Mouse (Mus musculus) gastrocnemius, adult 2 months (tissue): Measurements from ENCODE around the gene Dph7. TPM values are rescaled to one million over a fixed set of nuclear protein-coding genes. Genes with fewer than 3 reads are reported as not detected.

Experiments
- DNase-seq: peaks from one replicate; pipeline ENCODE4 v3.0.0; 2022
- H3K27ac ChIP-seq: fragments of 200-600 bp; 2 replicates; pipeline ENCODE4 v1.8.1; 2022; ENCODE audit warnings: mild to moderate bottlenecking
- H3K4me3 ChIP-seq: fragments of 200-600 bp; 2 replicates; pipeline ENCODE4 v1.8.1; 2022; ENCODE audit warnings: mild to moderate bottlenecking, moderate library complexity
- CTCF ChIP-seq: fragments of 200-600 bp; IDR thresholded peaks from 2 replicates; pipeline ENCODE4 v1.8.1; 2022; ENCODE audit warnings: antibody characterized with exemption, mild to moderate bottlenecking, moderate library complexity
- intact Hi-C: fragments of 180-260 bp; cut with DNase I; formaldehyde crosslinking; loops from one replicate; pipeline ENCODE4 v1.15.1; 2025
- long read RNA-seq, 2 experiments: library from polyadenylated mRNA; stranded (forward); transcript quantifications; one replicate each; pipeline ENCODE4 v2.0.0; 2021
- total RNA-seq, 2 experiments: library from RNA; stranded (reverse); gene quantifications; 2 replicates each; pipeline ENCODE4 v1.2.3; 2021

The Dph7 gene
- 1 to 10 TPM; 3.4 to 3.8 TPM for total RNA-seq
- long read RNA-seq, experiment 1, partial matches to known transcripts: 1 of 6 reads
- long read RNA-seq, experiment 1, other reads (novel, unspliced or antisense): 2 of 6 reads
- long read RNA-seq, experiment 2, partial matches to known transcripts: 0 of 3 reads
- long read RNA-seq, experiment 2, other reads (novel, unspliced or antisense): 1 of 3 reads

DNA sequence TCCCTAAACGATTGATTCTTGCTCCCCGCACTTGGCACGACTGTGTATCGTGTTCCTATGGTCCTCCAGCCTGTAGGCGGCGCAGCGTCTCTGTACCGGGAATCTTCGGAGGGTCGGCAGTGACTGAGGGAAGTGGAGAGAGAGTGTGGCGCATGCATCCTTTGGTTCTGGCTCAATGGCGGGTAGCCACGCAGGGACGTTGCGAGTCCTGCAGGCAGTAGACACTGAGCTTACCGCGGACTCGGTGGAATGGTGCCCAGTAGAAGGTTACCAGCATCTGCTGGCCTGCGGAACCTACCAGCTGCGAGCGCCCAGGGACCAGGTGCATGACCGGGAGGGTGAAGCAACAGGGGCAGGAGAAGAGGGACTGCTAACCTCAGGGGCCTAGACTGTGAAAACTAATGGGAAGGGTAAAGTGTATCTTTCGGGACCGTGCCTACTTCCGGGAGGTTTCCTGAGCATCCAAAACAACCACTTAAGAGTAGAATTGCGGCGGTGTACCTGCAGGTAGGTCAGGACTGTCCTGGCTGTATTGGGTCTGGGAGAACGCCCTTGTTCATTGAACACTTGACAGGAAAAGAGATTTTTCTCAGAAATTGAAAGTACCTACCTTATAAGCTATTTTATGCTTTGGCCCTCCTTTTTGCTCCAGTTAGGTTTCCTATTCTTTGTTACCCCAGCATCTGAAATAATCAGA, at the start of gene Dph7:
Gene Dph7 (plus strand): TSS at position 97 of the 697 bp plus-strand sequence.
- intact Hi-C loops: no loop called here
- H3K4me3 ChIP-seq: peak within 1 kb of the TSS; percentile 73
- peak; percentile 93 for TF ChIP-seq CTCF
- peak within 1 kb of the TSS; percentile 79 for H3K27ac ChIP-seq
- peak; percentile 88 for DNase-seq

DNA sequence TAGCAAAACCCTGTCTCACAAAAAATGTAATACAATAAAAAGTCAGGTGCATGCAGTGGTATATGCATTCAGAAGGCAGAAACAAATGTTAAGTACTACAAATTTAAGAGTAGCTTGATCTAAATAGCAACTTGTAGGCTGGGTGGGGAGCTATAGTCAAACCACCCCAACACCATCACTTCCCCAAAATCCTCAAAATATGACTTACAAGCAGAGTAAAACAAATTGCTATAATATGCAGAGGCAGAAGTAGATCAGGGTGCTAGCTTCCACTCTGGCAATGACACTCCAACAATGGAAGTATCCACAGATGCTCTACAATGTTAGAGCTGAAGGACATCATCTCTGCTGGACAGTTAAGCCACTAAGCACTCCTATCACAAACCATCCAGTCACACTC, 49.6 kb upstream of the Dph7 start:
- no peak for TF ChIP-seq CTCF
- intact Hi-C loops: no loop called here
- Histone ChIP-seq H3K4me3 (no peak overlapping the region), H3K27ac (no peak overlapping the region)
- no peak for DNase-seq

DNA sequence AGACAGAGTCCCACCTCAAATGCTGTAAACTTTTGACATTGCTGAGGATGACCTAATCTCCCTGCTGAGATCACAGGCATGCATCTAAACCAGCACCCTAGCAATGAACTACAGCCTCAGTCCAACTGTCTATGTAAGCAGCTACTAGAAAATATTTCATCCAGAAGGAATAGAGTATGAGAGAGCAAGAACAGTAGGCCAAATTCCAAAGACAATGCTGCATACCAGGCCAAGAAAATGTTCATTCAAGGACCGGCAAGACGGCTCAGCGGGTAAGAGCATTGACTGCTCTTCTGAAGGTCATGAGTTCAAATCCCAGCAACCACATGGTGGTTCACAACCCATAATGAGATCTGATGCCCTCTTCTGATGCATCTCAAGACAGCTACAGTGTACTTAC, 47.4 kb upstream of the Dph7 start:
- no peak overlapping the region for H3K27ac ChIP-seq
- no peak overlapping the region for H3K4me3 ChIP-seq
- no peak for TF ChIP-seq CTCF
- intact Hi-C loops: no loop called here
- no peak for DNase-seq

DNA sequence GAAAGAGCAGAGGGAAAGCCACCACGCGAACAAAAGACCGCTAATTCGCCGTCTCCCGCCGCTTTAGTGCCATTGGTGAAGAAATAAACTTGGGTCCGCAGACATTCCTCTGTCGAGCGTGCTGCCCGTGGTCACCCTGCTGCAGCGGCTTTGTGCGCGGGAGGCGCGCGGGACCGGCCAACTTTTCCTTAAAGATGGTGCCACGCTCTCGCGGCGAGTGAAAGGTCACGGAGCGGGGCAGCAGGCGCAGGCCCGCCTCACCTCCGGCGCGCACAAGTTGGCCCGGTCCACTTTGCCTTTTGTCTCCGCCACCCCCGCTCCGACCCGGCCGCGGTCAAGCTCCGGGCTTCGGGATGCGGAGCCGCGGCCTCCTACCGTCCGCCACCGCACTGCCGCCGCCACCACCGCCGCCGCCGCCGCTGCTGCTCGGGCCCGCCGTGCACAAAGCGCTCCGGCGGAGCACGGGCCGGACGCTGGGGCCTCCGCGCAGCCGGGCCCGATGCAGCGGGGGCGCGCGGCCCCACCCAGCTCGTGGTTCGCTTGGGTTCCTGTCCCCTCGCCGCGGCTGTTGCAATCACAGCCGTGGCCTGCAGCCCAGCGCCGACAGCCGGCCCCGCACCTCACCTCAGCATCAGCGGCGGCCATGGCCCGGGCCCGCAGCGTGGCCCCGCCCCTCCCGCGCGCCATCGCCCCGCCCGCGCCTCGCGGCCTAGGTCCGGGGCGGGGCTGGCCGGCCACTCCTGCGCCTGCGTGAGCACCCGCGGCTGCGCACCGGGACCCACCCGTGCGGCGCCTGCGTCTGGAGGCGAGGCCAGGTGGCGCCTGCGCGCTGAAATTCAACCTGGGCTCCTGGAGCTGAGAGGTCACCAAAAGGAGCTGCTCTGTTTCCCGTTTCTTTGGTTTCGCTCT, 43.0 kb upstream of the Dph7 start, which contains the start of gene Ehmt1:
Gene Ehmt1 (minus strand): TSS at position 685 of the 909 bp plus-strand sequence.
- peak; percentile 19; the same call in 1 of the 2 replicates for TF ChIP-seq CTCF
- H3K27ac ChIP-seq: peak within 1 kb of the TSS; percentile 91
- peak within 1 kb of the TSS; percentile 87 for H3K4me3 ChIP-seq
- intact Hi-C loops: no loop called here
- peak; percentile 98 for DNase-seq

DNA sequence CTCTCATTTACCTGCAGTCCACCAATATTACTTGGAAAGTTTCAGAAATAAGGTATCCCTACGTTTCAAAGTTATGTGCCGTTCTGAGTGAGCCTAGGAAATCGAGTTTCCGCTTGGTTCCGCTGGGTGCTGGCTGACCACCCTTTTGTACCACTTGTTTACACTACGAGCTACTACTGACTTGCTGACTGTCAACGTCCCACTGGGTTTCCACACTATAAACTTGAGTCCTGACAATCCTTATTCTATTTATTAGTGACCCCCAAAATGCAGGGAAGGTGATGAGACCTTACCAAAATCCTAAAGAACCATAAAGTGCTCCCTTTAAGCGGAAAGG, 42.4 kb upstream of the Dph7 start:
- intact Hi-C loops: no loop called here
- TF ChIP-seq CTCF: no peak
- H3K4me3 ChIP-seq: peak overlapping the region; percentile 87
- no peak for DNase-seq
- H3K27ac ChIP-seq: peak overlapping the region; percentile 91

DNA sequence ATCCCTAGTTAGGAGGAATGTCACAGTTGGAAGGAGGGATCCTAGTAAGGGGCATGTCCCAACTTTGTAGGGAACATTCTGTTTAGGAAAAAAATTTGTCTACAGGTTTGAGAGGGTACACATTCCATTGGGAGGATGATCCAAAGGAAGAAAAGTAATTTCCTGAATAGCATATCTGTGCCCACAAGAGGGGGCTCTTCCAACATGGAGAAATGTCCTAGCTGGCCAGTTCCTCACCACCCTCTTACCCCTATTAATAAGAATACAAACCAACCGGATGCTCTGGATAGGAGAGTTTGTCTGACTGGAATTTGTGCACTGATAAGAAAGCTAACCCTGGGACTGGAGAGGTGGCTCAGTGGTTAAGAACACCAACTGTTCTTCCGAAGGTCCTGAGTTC, 38.6 kb upstream of the Dph7 start:
- Histone ChIP-seq H3K4me3 (no peak overlapping the region), H3K27ac (no peak overlapping the region)
- DNase-seq: no peak
- intact Hi-C loops: no loop called here
- peak; percentile 59 for TF ChIP-seq CTCF

DNA sequence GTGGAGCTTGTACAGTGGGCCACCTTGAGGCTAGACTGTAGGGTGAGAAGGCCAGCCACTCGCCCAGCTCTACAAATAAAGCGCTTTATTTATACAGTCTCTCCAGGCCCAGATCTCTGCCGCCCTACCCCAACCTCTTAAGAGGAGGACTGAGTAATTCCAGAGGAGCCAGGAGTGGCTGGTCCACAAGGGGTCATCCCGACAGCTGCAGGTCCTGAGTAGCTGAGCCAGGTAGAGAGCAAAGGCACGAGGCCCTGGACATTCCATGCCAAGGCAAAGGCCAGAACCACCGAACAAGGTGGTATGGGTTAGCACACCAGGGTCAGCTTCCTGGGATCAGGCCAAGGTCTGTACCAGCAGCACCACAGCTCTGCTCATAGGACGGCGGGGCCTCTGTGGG, 36.9 kb upstream of the Dph7 start:
- intact Hi-C loops: no loop called here

DNA sequence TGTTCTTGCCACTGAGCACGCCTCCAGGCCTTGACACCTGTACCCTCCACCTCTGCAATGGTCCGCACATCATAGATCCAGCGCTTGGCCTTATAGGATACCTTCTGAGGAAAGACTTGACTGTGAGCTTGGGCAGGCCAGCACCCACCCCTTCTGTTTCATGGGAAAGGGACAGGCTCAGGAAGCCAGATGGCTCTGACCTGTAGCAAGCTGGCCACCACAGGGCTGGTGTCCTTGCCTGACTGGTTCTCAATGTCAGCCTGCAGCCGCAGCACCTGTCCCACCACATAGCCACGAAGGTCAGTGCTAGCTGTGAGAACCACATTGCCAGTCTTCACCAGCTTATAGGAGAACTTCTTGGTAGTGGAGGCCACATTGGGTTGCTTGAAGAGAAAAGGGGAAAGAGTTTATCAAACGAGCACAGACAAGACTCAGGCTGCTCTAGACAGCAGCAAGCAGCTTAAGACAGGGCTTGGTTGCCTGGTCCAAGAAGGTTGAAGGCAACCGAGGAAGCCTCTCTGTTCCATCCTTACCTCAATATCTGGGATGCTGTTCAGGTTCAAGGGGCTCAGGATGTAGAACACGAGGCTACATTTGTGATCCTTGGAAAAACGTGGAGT, 35.7 kb upstream of the Dph7 start:
- intact Hi-C loops: no loop called here
- no peak overlapping the region for H3K27ac ChIP-seq

More for the DNA sequence above, 36.9 kb upstream of the Dph7 start:
- no peak for TF ChIP-seq CTCF
- DNase-seq: no peak
- no peak overlapping the region for H3K27ac ChIP-seq
- H3K4me3 ChIP-seq: no peak overlapping the region

DNA sequence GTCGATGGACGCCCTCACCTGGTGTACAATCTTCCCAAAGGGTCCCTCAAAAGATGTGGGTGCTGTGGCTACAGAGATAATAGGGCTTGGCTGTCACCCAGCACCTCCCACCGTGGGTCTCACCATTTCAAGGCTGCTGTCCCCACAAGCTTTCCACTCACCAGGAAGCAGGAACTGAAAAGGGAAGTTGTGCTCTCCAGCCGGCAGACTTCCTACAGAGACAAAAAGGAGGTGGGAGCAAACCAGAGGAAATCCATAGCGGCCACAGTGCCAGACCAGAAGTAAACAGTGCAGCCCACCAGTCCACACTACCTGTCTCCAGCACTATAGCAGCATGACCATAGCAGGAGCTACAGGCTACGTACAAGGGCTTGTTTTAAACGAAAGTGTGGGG, 35.2 kb upstream of the Dph7 start:
- no peak overlapping the region for H3K4me3 ChIP-seq
- intact Hi-C loops: no loop called here
- H3K27ac ChIP-seq: peak overlapping the region; percentile 56
- DNase-seq: no peak
- no peak for TF ChIP-seq CTCF

More for the DNA sequence above, 35.7 kb upstream of the Dph7 start:
- TF ChIP-seq CTCF: no peak
- no peak for DNase-seq
- no peak overlapping the region for H3K4me3 ChIP-seq

DNA sequence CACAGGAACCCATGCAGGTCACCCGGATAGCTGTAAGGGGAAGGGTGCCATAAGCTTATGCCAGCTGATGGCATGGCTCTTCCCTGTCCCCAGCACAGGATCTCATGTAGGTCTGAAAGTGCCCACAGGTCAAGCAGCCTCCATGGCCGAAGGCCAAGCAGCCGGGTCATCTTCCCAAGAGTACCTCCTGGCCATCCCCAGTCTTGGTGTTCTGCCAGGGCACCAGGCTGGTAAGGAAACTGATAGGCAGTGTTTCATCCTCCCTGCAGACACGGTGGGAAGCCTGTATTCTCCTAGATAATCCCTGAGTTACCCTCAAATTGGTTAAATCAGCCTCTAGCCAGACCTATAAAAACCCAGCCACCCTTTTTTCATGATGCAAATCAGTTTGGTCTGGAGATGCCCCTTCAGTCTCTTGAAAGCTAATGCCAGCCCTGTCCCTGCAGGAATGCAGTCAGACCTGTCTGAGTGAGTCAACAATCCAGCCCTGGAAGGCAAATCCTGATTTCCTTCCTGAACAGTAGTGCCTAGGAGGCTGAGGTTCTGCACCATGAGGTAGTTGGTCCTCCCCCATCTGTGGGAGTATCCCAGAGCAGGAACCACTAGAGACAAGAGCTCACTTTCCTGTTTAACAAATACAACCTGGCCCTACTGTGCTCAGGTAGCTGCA, 34.3 kb upstream of the Dph7 start:
- H3K4me3 ChIP-seq: no peak overlapping the region
- intact Hi-C loops: no loop called here
- DNase-seq: peak; percentile 90
- TF ChIP-seq CTCF: no peak
- peak overlapping the region; percentile 56 for H3K27ac ChIP-seq

DNA sequence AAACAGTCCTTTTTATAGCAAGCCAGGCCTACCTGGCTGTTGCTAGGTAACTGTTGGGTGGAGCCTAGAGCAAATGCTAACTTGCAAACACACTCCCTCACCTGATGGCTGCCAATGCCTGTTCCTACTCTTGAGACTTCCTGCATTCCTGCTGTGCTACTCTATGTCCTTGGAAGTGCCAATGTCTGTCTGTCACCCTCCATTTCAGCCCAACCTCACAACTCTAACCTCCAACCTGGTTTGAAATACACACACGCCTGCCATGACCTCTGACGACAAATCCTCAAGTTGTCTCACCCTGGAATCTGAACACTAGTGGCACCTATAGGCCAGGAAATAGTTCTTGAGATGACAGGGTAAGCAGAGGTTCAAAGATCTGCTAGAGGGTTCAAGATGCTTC, 33.1 kb upstream of the Dph7 start:
- no peak overlapping the region for H3K4me3 ChIP-seq
- H3K27ac ChIP-seq: no peak overlapping the region
- intact Hi-C loops: no loop called here
- no peak for TF ChIP-seq CTCF
- DNase-seq: no peak

DNA sequence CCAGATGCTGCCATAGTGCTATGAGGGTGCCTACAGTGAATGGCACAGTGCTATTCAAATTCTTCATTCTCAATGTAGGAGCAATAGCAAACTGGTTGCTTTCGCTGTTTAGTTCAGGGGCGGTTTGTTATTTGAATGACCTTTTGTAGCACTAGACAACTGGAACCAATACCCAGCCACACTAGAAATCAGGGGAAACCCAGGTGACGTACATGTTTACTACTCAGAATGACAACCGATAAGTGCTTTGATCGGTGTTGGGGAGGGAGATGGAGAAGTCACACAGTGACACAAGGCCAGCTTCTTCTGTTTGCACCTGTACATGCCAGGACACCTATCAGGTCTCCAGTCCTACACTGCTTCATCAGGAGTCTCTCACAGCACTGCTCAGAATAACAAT, 32.6 kb upstream of the Dph7 start:
- Histone ChIP-seq H3K27ac (no peak overlapping the region), H3K4me3 (no peak overlapping the region)
- DNase-seq: no peak
- no peak for TF ChIP-seq CTCF
- intact Hi-C loops: no loop called here
